Mouse (Mus musculus) CH12.LX (cell line): Measurements from ENCODE around the gene Thrap3. TPM values are rescaled to one million over a fixed set of nuclear protein-coding genes. Genes with fewer than 3 reads are reported as not detected.

ENCODE experiments used
- DNase-seq: peaks from one replicate; pipeline ENCODE4 v3.0.0-alpha.2; 2013; ENCODE audit errors: extremely low read depth
- H3K27ac ChIP-seq: 2 replicates; pipeline ENCODE4 v1.5.1; 2012; ENCODE audit warnings: low read depth, mild to moderate bottlenecking, control low read depth, moderate library complexity; ENCODE audit not compliant: insufficient read depth
- H3K27me3 ChIP-seq: replicated peaks from 2 replicates; pipeline ENCODE3; 2012; ENCODE audit warnings: inconsistent platforms
- H3K36me3 ChIP-seq, 2 experiments: replicated peaks in 1 of 2; 2 replicates each; pipeline versions ENCODE3 to v1.6.1; 2012; ENCODE audit warnings: inconsistent platforms in 1 of 2, low read length in 1 of 2, mild to moderate bottlenecking in 1 of 2, mixed read lengths in 1 of 2, moderate library complexity in 1 of 2; ENCODE audit not compliant: control insufficient read depth in 1 of 2, insufficient read depth in 1 of 2
- H3K4me1 ChIP-seq, 2 experiments: 2 replicates each; pipeline ENCODE4 v1.6.1; 2012; ENCODE audit warnings: inconsistent platforms in 1 of 2, moderate library complexity in 1 of 2; ENCODE audit not compliant: insufficient read depth in 2 of 2, control insufficient read depth in 1 of 2
- H3K4me2 ChIP-seq: 2 replicates; pipeline ENCODE4 v1.6.1; 2012; ENCODE audit warnings: low read depth, mild to moderate bottlenecking, control low read depth; ENCODE audit not compliant: poor library complexity, insufficient read depth, severe bottlenecking
- H3K4me3 ChIP-seq, 3 experiments: fragments of 150-350 bp in 1 of 3; sonication (generic) in 1 of 3; replicated peaks in 1 of 3; 2 replicates each; pipeline versions ENCODE3 to v1.5.1; 2011 to 2012; ENCODE audit warnings: low read depth in 2 of 3, low read length in 2 of 3, mild to moderate bottlenecking in 2 of 3, moderate library complexity in 2 of 3, control low read depth in 1 of 3, improper control_type of control experiment in 1 of 3, inconsistent platforms in 1 of 3, mixed read lengths in 1 of 3; ENCODE audit not compliant: poor library complexity in 1 of 3
- H3K79me2 ChIP-seq: replicated peaks from 2 replicates; pipeline ENCODE4 v1.6.1; 2012; ENCODE audit warnings: mild to moderate bottlenecking, moderate library complexity; ENCODE audit not compliant: control insufficient read depth, poor library complexity, insufficient read depth, severe bottlenecking; ENCODE audit errors: extremely low read depth
- H3K9ac ChIP-seq: 2 replicates; pipeline ENCODE4 v1.6.1; 2012; ENCODE audit warnings: low read depth, mild to moderate bottlenecking, control low read depth, moderate library complexity; ENCODE audit not compliant: insufficient read depth
- H3K9me3 ChIP-seq: replicated peaks from 2 replicates; pipeline ENCODE3; 2012; ENCODE audit warnings: low read length, inconsistent platforms, mixed read lengths
- BHLHE40 ChIP-seq: IDR thresholded peaks from 2 replicates; pipeline ENCODE4 v1.6.1; 2011; ENCODE audit warnings: mild to moderate bottlenecking, low read depth, low read length, improper control_type of control experiment
- CHD1 ChIP-seq: IDR thresholded peaks from 2 replicates; pipeline ENCODE4 v1.6.1; 2012; ENCODE audit warnings: low read depth, low read length, improper control_type of control experiment, inconsistent platforms
- CHD2 ChIP-seq: IDR thresholded peaks from 2 replicates; pipeline ENCODE4 v1.6.1; 2011; ENCODE audit warnings: low read length, improper control_type of control experiment
- CTCF ChIP-seq, 2 experiments: IDR thresholded peaks in 1 of 2; conservative IDR thresholded peaks in 1 of 2; 2 replicates each; pipeline ENCODE4 v1.5.1; 2011 to 2012; ENCODE audit warnings: low read depth in 2 of 2, low read length in 2 of 2, improper control_type of control experiment in 1 of 2, inconsistent platforms in 1 of 2, mild to moderate bottlenecking in 1 of 2, moderate library complexity in 1 of 2
- E2F4 ChIP-seq: IDR thresholded peaks from 2 replicates; pipeline ENCODE4 v1.6.1; 2011; ENCODE audit warnings: low read depth, low read length, improper control_type of control experiment; ENCODE audit not compliant: insufficient replicate concordance
- ELF1 ChIP-seq: IDR thresholded peaks from 2 replicates; pipeline ENCODE4 v1.6.1; 2014; ENCODE audit warnings: low read depth, mild to moderate bottlenecking, inconsistent platforms, low read length, improper control_type of control experiment
- EP300 ChIP-seq: IDR thresholded peaks from 2 replicates; pipeline ENCODE4 v1.6.1; 2011; ENCODE audit warnings: low read length, improper control_type of control experiment
- ETS1 ChIP-seq: conservative IDR thresholded peaks from 2 replicates; pipeline ENCODE4 v1.6.1; 2012; ENCODE audit warnings: low read depth, mild to moderate bottlenecking, inconsistent platforms, low read length, improper control_type of control experiment, moderate library complexity
- GABPA ChIP-seq: IDR thresholded peaks from 2 replicates; pipeline ENCODE4 v1.6.1; 2012; ENCODE audit warnings: low read depth, low read length, improper control_type of control experiment, inconsistent platforms; ENCODE audit not compliant: insufficient replicate concordance
- HCFC1 ChIP-seq: IDR thresholded peaks from 2 replicates; pipeline ENCODE4 v1.6.1; 2012; ENCODE audit warnings: low read depth, mild to moderate bottlenecking, inconsistent platforms, low read length, improper control_type of control experiment
- IRF4 ChIP-seq: IDR thresholded peaks from 2 replicates; pipeline ENCODE4 v1.6.1; 2014; ENCODE audit warnings: low read depth, mild to moderate bottlenecking, inconsistent platforms, low read length, improper control_type of control experiment
- JUN ChIP-seq: IDR thresholded peaks from 2 replicates; pipeline ENCODE4 v1.6.1; 2011; ENCODE audit warnings: low read depth, mild to moderate bottlenecking, low read length, improper control_type of control experiment, moderate library complexity; ENCODE audit not compliant: insufficient read depth
- JUND ChIP-seq: conservative IDR thresholded peaks from 2 replicates; pipeline ENCODE4 v1.6.1; 2011; ENCODE audit warnings: low read depth, low read length, improper control_type of control experiment
- KAT2A ChIP-seq: IDR thresholded peaks from 2 replicates; pipeline ENCODE4 v1.6.1; 2012; ENCODE audit warnings: low read length, improper control_type of control experiment, inconsistent platforms; ENCODE audit not compliant: insufficient replicate concordance
- MAFK ChIP-seq: IDR thresholded peaks from 2 replicates; pipeline ENCODE4 v1.6.1; 2011; ENCODE audit warnings: low read length, improper control_type of control experiment; ENCODE audit not compliant: insufficient replicate concordance
- MAX ChIP-seq: IDR thresholded peaks from 2 replicates; pipeline ENCODE4 v1.6.1; 2011; ENCODE audit warnings: low read length, improper control_type of control experiment
- MAZ ChIP-seq: IDR thresholded peaks from 2 replicates; pipeline ENCODE4 v1.6.1; 2012; ENCODE audit warnings: low read depth, mild to moderate bottlenecking, inconsistent platforms, low read length, improper control_type of control experiment, moderate library complexity
- MEF2A ChIP-seq: IDR thresholded peaks from 2 replicates; pipeline ENCODE4 v1.6.1; 2014; ENCODE audit warnings: low read depth, mild to moderate bottlenecking, inconsistent platforms, low read length, improper control_type of control experiment, borderline replicate concordance
- MXI1 ChIP-seq: IDR thresholded peaks from 2 replicates; pipeline ENCODE4 v1.6.1; 2011; ENCODE audit warnings: mild to moderate bottlenecking, low read depth, low read length, improper control_type of control experiment
- MYC ChIP-seq: IDR thresholded peaks from 2 replicates; pipeline ENCODE4 v1.6.1; 2011; ENCODE audit warnings: low read depth, mild to moderate bottlenecking, improper control_type of control experiment, low read length
- NELFE ChIP-seq: IDR thresholded peaks from 2 replicates; pipeline ENCODE4 v1.6.1; 2011; ENCODE audit warnings: low read depth, low read length, improper control_type of control experiment
- NRF1 ChIP-seq: IDR thresholded peaks from 2 replicates; pipeline ENCODE4 v1.6.1; 2014; ENCODE audit warnings: low read depth, mild to moderate bottlenecking, inconsistent platforms, low read length, improper control_type of control experiment, moderate library complexity
- PAX5 ChIP-seq: IDR thresholded peaks from 2 replicates; pipeline ENCODE4 v1.6.1; 2012; ENCODE audit warnings: low read length, inconsistent platforms, mixed read lengths
- POLR2A ChIP-seq: IDR thresholded peaks from 2 replicates; pipeline ENCODE4 v1.6.1; 2011; ENCODE audit warnings: low read depth, mild to moderate bottlenecking, improper control_type of control experiment, low read length
- POLR2AphosphoS2 ChIP-seq: IDR thresholded peaks from 2 replicates; pipeline ENCODE4 v1.6.1; 2011; ENCODE audit warnings: low read depth, low read length, improper control_type of control experiment
- RAD21 ChIP-seq: IDR thresholded peaks from 2 replicates; pipeline ENCODE4 v1.6.1; 2011; ENCODE audit warnings: low read depth, mild to moderate bottlenecking, low read length, improper control_type of control experiment, moderate library complexity
- RCOR1 ChIP-seq: conservative IDR thresholded peaks from 2 replicates; pipeline ENCODE4 v1.6.1; 2012; ENCODE audit warnings: low read depth, mild to moderate bottlenecking, inconsistent platforms, low read length, improper control_type of control experiment
- SIN3A ChIP-seq: IDR thresholded peaks from 2 replicates; pipeline ENCODE4 v1.6.1; 2012; ENCODE audit warnings: low read length, improper control_type of control experiment, inconsistent platforms
- SMC3 ChIP-seq: IDR thresholded peaks from 2 replicates; pipeline ENCODE4 v1.6.1; 2011; ENCODE audit warnings: low read depth, low read length, improper control_type of control experiment
- TBP ChIP-seq: conservative IDR thresholded peaks from 2 replicates; pipeline ENCODE4 v1.6.1; 2011; ENCODE audit warnings: low read depth, low read length, improper control_type of control experiment
- TCF12 ChIP-seq: IDR thresholded peaks from 2 replicates; pipeline ENCODE4 v1.6.1; 2014; ENCODE audit warnings: low read depth, mild to moderate bottlenecking, inconsistent platforms, low read length, improper control_type of control experiment
- UBTF ChIP-seq: IDR thresholded peaks from 2 replicates; pipeline ENCODE4 v1.6.1; 2012; ENCODE audit warnings: low read depth, mild to moderate bottlenecking, inconsistent platforms, low read length, improper control_type of control experiment, moderate library complexity
- USF1 ChIP-seq: IDR thresholded peaks from 2 replicates; pipeline ENCODE4 v1.6.1; 2014; ENCODE audit warnings: low read depth, mild to moderate bottlenecking, inconsistent platforms, low read length, improper control_type of control experiment
- USF2 ChIP-seq: conservative IDR thresholded peaks from 2 replicates; pipeline ENCODE4 v1.6.1; 2011; ENCODE audit warnings: low read depth, low read length, improper control_type of control experiment
- ZC3H11A ChIP-seq: IDR thresholded peaks from 2 replicates; pipeline ENCODE4 v1.6.1; 2012; ENCODE audit warnings: low read depth, mild to moderate bottlenecking, inconsistent platforms, low read length, improper control_type of control experiment
- ZKSCAN1 ChIP-seq: IDR thresholded peaks from 2 replicates; pipeline ENCODE4 v1.6.1; 2012; ENCODE audit warnings: low read depth, inconsistent platforms, low read length, improper control_type of control experiment, borderline replicate concordance
- ZMIZ1 ChIP-seq: IDR thresholded peaks from 2 replicates; pipeline ENCODE4 v1.6.1; 2012; ENCODE audit warnings: low read depth, mild to moderate bottlenecking, inconsistent platforms, low read length, improper control_type of control experiment
- ZNF384 ChIP-seq: IDR thresholded peaks from 2 replicates; pipeline ENCODE4 v1.6.1; 2012; ENCODE audit warnings: low read depth, low read length, improper control_type of control experiment, inconsistent platforms
- dilution Hi-C: fragments of 300-500 bp; cut with MboI; formaldehyde crosslinking; loops from 2 replicates; pipeline ENCODE4 v1.14.3; 2020; ENCODE audit warnings: low sequenced_read_pairs; ENCODE audit not compliant: extremely low pct_unique_long_range_greater_than_20kb, extremely low pct_ligation_motif_present
- in situ Hi-C: fragments of 300-500 bp; cut with MboI; formaldehyde crosslinking; loops from 3 replicates; pipeline ENCODE4 v1.14.3; 2019; ENCODE audit warnings: low sequenced_read_pairs, low pct_ligation_motif_present, low pct_unique_long_range_greater_than_20kb, mixed read lengths
- polyA plus RNA-seq: library from polyadenylated mRNA; unstranded; fragments of >175 nt; gene quantifications from 2 replicates; pipeline ENCODE4 v1.2.1, GENCODE M21; 2012; ENCODE audit warnings: low read depth; ENCODE audit not compliant: insufficient read length
- total RNA-seq, 2 experiments: library from RNA; depleted of rRNA; stranded (reverse); fragments of 300-350 nt in 1 of 2; fragments of >200 nt in 1 of 2; gene quantifications; 2 replicates each; pipeline ENCODE4 v1.2.3; 2012 to 2014

The Thrap3 gene
- total and polyA plus RNA-seq, 3 experiments: 140 to 327 (median 183) TPM

GRCm38 (mm10) chr4:126227077-126227761 lies 24.7 kb upstream of the Thrap3 start:
- in situ Hi-C loops (loop anchor here (5.0 kb wide), 2 partner anchors 35 to 75 kb away; partner anchors contain the start of gene Trappc3), dilution Hi-C loops (no loop called here)
- Histone ChIP-seq H3K4me1 (peaks cover 13 to 49% of the 10 kb centered on the region in 2 experiments), H3K36me3 (peaks cover 6 to 26% of the 10 kb centered on the region in 2 experiments), H3K4me2 (peak overlapping the region; percentile 59), H3K4me3 (no peak overlapping the region), H3K27me3 (no peaks in the 10 kb centered on the region), H3K27ac (no peak overlapping the region), H3K79me2 (no peaks in the 10 kb centered on the region), H3K9ac (no peak overlapping the region), H3K9me3 (no peaks in the 10 kb centered on the region)
- TF ChIP-seq MAX (no peak), E2F4 (no peak), POLR2A (no peak), MAFK (no peak), KAT2A (0 out of 2 replicates have a peak, but pooled peaks have one; percentile 26), UBTF (no peak), SIN3A (peak; percentile 71), ETS1 (no peak), IRF4 (peak; percentile 57), ZMIZ1 (no peak), MYC (0 out of 2 replicates have a peak, but pooled peaks have one; percentile 53), HCFC1 (peak; percentile 47; the same call in 1 of the 2 replicates), RCOR1 (no peak), PAX5 (no peak), JUN (0 out of 2 replicates have a peak, but pooled peaks have one; percentile 15), RAD21 (peak; percentile 100), GABPA (no peak), CTCF (conservative IDR thresholded peaks at IDR 0.05 in 1 of 2, IDR thresholded peaks at IDR 0.05 in 1 of 2; ENCODE audit: low read depth in 2 of 2, low read length in 2 of 2) (peak; percentile 68 to 99), USF1 (no peak), ZKSCAN1 (no peak), USF2 (no peak), TCF12 (no peak), BHLHE40 (no peak), MEF2A (peak; percentile 53; the same call in 1 of the 2 replicates), CHD2 (no peak), MXI1 (no peak), ELF1 (peak; percentile 39; the same call in 1 of the 2 replicates), JUND (no peak), SMC3 (peak; percentile 100), NELFE (peak; percentile 45; the same call in 1 of the 2 replicates), CHD1 (no peak), EP300 (no peak), TBP (no peak), ZNF384 (no peak), NRF1 (0 out of 2 replicates have a peak, but pooled peaks have one; percentile 40), ZC3H11A (peak; percentile 98), POLR2AphosphoS2 (no peak), MAZ (no peak)
- peak; percentile 91 for DNase-seq
